Mouse (Mus musculus) skeletal muscle tissue, adult 2 months (tissue): ENCODE results near the gene Raver1.

ENCODE experiments used
- DNase-seq: peaks from one replicate; pipeline ENCODE4 v3.0.0-alpha.2; 2012; ENCODE audit warnings: low read depth, low spot score

The Raver1 gene

GRCm38 (mm10) chr9:21041308-21041707 is 50.5 kb downstream of the Raver1 start:
- DNase-seq = no peak

GRCm38 (mm10) chr9:21039779-21040178 is 52.0 kb downstream of the Raver1 start:
- DNase-seq = no peak

GRCm38 (mm10) chr9:21037481-21037891 is 54.3 kb downstream of the Raver1 start:
- no peak for DNase-seq

- no peak for DNase-seq
Measured at GRCm38 (mm10) chr9:21036666-21037065, 55.1 kb downstream of the Raver1 start.

- DNase-seq = no peak
Measured at GRCm38 (mm10) chr9:21036161-21036560, 55.6 kb downstream of the Raver1 start.

- DNase-seq = no peak
Measured at GRCm38 (mm10) chr9:21035586-21035985, 56.2 kb downstream of the Raver1 start.

GRCm38 (mm10) chr9:21034481-21035085 is 57.2 kb downstream of the Raver1 start:
- DNase-seq = no peak

GRCm38 (mm10) chr9:21033136-21033535 is 58.7 kb downstream of the Raver1 start:
- DNase-seq = peak; percentile 68

GRCm38 (mm10) chr9:21032491-21032890 is 59.3 kb downstream of the Raver1 start:
- no peak for DNase-seq

GRCm38 (mm10) chr9:21031896-21032351 is 59.9 kb downstream of the Raver1 start, which contains the start of gene Icam5:
Icam5 (plus strand) TSS chr9:21032073.
- DNase-seq = no peak

- DNase-seq = peak; percentile 67
Measured at GRCm38 (mm10) chr9:21031251-21031895, 60.4 kb downstream of the Raver1 start.

- peak; percentile 92 for DNase-seq
Measured at GRCm38 (mm10) chr9:21030781-21031250, 61.0 kb downstream of the Raver1 start.

- no peak for DNase-seq
Measured at GRCm38 (mm10) chr9:21030055-21030600, 61.7 kb downstream of the Raver1 start.

- peak; percentile 60 for DNase-seq
Measured at GRCm38 (mm10) chr9:21029291-21030054, 62.3 kb downstream of the Raver1 start, which contains the start of gene Icam4. Icam4 (plus strand) TSS chr9:21029373.

GRCm38 (mm10) chr9:21028560-21029110 is 63.2 kb downstream of the Raver1 start:
- no peak for DNase-seq

- no peak for DNase-seq
Measured at GRCm38 (mm10) chr9:21027774-21028290, 64.0 kb downstream of the Raver1 start.

- DNase-seq = no peak
Measured at GRCm38 (mm10) chr9:21026849-21027248, 65.0 kb downstream of the Raver1 start.

GRCm38 (mm10) chr9:21025258-21025810 is 66.5 kb downstream of the Raver1 start:
- DNase-seq = no peak
